8 mouse cellular contexts compared by ENCODE assay signal in genomic region chr19:47325881-47326280, GRCm38 (mm10).
DNase-seq lines count a peak whose midpoint lies in the region; ATAC-seq and TF ChIP-seq lines count a peak whose summit lies in the region.

No protein-coding gene starts in this region.

- H3K4me3 ChIP-seq in heart, embryonic 10.5 days = no peak overlapping the region
- no peak overlapping the region for H3K4me3 ChIP-seq in MEL (ENCODE audit: control insufficient read depth in 1 of 2, insufficient read depth in 1 of 2, low read depth in 2 of 2, low read length in 2 of 2)
- no peak overlapping the region for H3K4me3 ChIP-seq in intestine, postnatal 0 days (ENCODE audit: low read depth, low read length)
- H3K4me3 ChIP-seq in forebrain, embryonic 12.5 days (replicated peaks) = no peak overlapping the region

- 55% methylated on average over 5 of the region's 5 CpGs for WGBS in heart, embryonic 10.5 days
- 48% methylated on average over 5 of the region's 5 CpGs for WGBS in intestine, postnatal 0 days
- WGBS in forebrain, embryonic 12.5 days = 26% methylated on average over 5 of the region's 5 CpGs

- 0 out of 2 replicates have a peak overlapping the region, but pooled peaks have one; percentile 53 for H3K27ac ChIP-seq in heart, embryonic 10.5 days
- H3K27ac ChIP-seq in MEL (ENCODE audit: control insufficient read depth, low read depth, low read length) = no peak overlapping the region
- no peak overlapping the region for H3K27ac ChIP-seq in intestine, postnatal 0 days (ENCODE audit: low read depth, low read length)
- H3K27ac ChIP-seq in forebrain, embryonic 12.5 days = no peak overlapping the region

- no peaks in the 10 kb centered on the region for H3K79me2 ChIP-seq in MEL (ENCODE audit: control insufficient read depth, insufficient read depth, low read length, poor library complexity)

- H3K9me3 ChIP-seq in heart, embryonic 10.5 days = no peaks in the 10 kb centered on the region
- H3K9me3 ChIP-seq in MEL (replicated peaks; ENCODE audit: insufficient read depth, low read length) = no peaks in the 10 kb centered on the region
- H3K9me3 ChIP-seq in intestine, postnatal 0 days (ENCODE audit: control insufficient read depth) = no peaks in the 10 kb centered on the region
- H3K9me3 ChIP-seq in forebrain, embryonic 12.5 days = no peaks in the 10 kb centered on the region

- H3K4me1 ChIP-seq in heart, embryonic 10.5 days = peaks cover 54% of the 10 kb centered on the region
- no peaks in the 10 kb centered on the region for H3K4me1 ChIP-seq in MEL (ENCODE audit: control insufficient read depth in 1 of 2, insufficient read depth in 2 of 2, low read length in 2 of 2)
- peaks cover 6% of the 10 kb centered on the region for H3K4me1 ChIP-seq in intestine, postnatal 0 days (replicated peaks; ENCODE audit: control insufficient read depth, insufficient read depth, low read length)
- H3K4me1 ChIP-seq in forebrain, embryonic 12.5 days = peaks cover 33% of the 10 kb centered on the region

- no peak for DNase-seq in heart, embryonic 10.5 days (ENCODE audit: low spot score)
- DNase-seq in heart, adult 11 months = no peak
- DNase-seq in 416B (ENCODE audit: low read depth) (peak; percentile 41), MEL (ENCODE audit: low read depth, low spot score) (peak; percentile 53)
- no peak for DNase-seq in left cerebral cortex, adult 8-10 months (ENCODE audit: low spot score in 2 of 2)

- TF ChIP-seq EP300 in MEL (IDR thresholded peaks at IDR 0.05; ENCODE audit: low read depth in 1 of 2, low read length in 2 of 2) = no peak

- ATAC-seq in intestine, postnatal 0 days = no peak
- peak; percentile 48 for ATAC-seq in megakaryocyte progenitor cell, adult 5-6 weeks (replicated peaks; ENCODE audit: poor library complexity)
- ATAC-seq in forebrain, embryonic 12.5 days (ENCODE audit: low FRiP score) = no peak

- no peaks in the 10 kb centered on the region for H3K27me3 ChIP-seq in heart, embryonic 10.5 days (ENCODE audit: insufficient read depth, poor library complexity, severe bottlenecking)
- H3K27me3 ChIP-seq in MEL (ENCODE audit: control insufficient read depth in 1 of 2, insufficient read depth in 2 of 2, low read length in 2 of 2) = no peaks in the 10 kb centered on the region
- no peaks in the 10 kb centered on the region for H3K27me3 ChIP-seq in intestine, postnatal 0 days (replicated peaks; ENCODE audit: control insufficient read depth, insufficient read depth, low read length)
- H3K27me3 ChIP-seq in forebrain, embryonic 12.5 days = no peaks in the 10 kb centered on the region

- no peaks in the 10 kb centered on the region for H3K36me3 ChIP-seq in heart, embryonic 10.5 days
- H3K36me3 ChIP-seq in MEL (ENCODE audit: control insufficient read depth in 1 of 2, insufficient read depth in 2 of 2, low read length in 2 of 2) = no peaks in the 10 kb centered on the region
- H3K36me3 ChIP-seq in intestine, postnatal 0 days (ENCODE audit: control insufficient read depth, insufficient read depth) = no peaks in the 10 kb centered on the region; the same call in 1 of the 2 replicates
- no peaks in the 10 kb centered on the region for H3K36me3 ChIP-seq in forebrain, embryonic 12.5 days (replicated peaks)

- H3K9ac ChIP-seq in MEL (ENCODE audit: control insufficient read depth, low read depth, low read length, poor library complexity, severe bottlenecking) = no peak overlapping the region
- no peak overlapping the region for H3K9ac ChIP-seq in intestine, postnatal 0 days (ENCODE audit: low read depth, low read length)
- H3K9ac ChIP-seq in forebrain, embryonic 12.5 days = no peak overlapping the region

- peak; percentile 23 to 65 (median 60); a peak in 5 of 6 replicates for TF ChIP-seq CTCF in MEL (IDR thresholded peaks at IDR 0.05 in 2 of 3, conservative IDR thresholded peaks at IDR 0.05 in 1 of 3; ENCODE audit: control insufficient read depth in 1 of 3, insufficient read depth in 1 of 3, low read depth in 2 of 3, low read length in 3 of 3, poor library complexity in 1 of 3, severe bottlenecking in 1 of 3)
- TF ChIP-seq CTCF in intestine, postnatal 0 days (IDR thresholded peaks at IDR 0.05; ENCODE audit: low read depth) = peak; percentile 77

- TF ChIP-seq RAD21 in MEL (IDR thresholded peaks at IDR 0.05; ENCODE audit: low read depth, low read length) = no peak

- H3K4me2 ChIP-seq in intestine, postnatal 0 days (replicated peaks; ENCODE audit: low read depth) = no peak overlapping the region
- no peak overlapping the region for H3K4me2 ChIP-seq in forebrain, embryonic 12.5 days

- no peak for TF ChIP-seq POLR2A in MEL (IDR thresholded peaks at IDR 0.05; ENCODE audit: control insufficient read depth in 1 of 2, insufficient read depth in 1 of 2, low read depth in 1 of 2, low read length in 2 of 2, poor library complexity in 1 of 2)

TF ChIP-seq in MEL, 35 proteins besides CTCF, POLR2A, EP300 and RAD21:
- TF ChIP-seq ZMIZ1 (IDR thresholded peaks at IDR 0.05; ENCODE audit: low read depth, low read length) (no peak), NELFE (IDR thresholded peaks at IDR 0.05; ENCODE audit: low read depth, low read length) (no peak), JUND (IDR thresholded peaks at IDR 0.05; ENCODE audit: low read depth, low read length) (no peak), TCF12 (IDR thresholded peaks at IDR 0.05; ENCODE audit: low read depth, low read length) (no peak), CHD1 (IDR thresholded peaks at IDR 0.05; ENCODE audit: low read depth, low read length) (no peak), SMC3 (IDR thresholded peaks at IDR 0.05; ENCODE audit: low read depth, low read length) (no peak), MYB (IDR thresholded peaks at IDR 0.05; ENCODE audit: low read depth, low read length) (no peak), SIN3A (IDR thresholded peaks at IDR 0.05; ENCODE audit: low read length) (no peak), ELF1 (IDR thresholded peaks at IDR 0.05; ENCODE audit: low read depth, low read length) (no peak), NRF1 (IDR thresholded peaks at IDR 0.05; ENCODE audit: insufficient read depth, low read depth, low read length, poor library complexity, severe bottlenecking) (no peak)

Comparison
In these comparisons a context has a peak if more than half of its experiments do, and no peak if none do; other contexts are left out.
1. DNase-seq: peak in 416B (single experiment) and MEL (single experiment); none in heart, embryonic 10.5 days (single experiment), heart, adult 11 months (single experiment) and left cerebral cortex, adult 8-10 months (0 of 2).